Mouse (Mus musculus) retina, postnatal 7 days (tissue): ENCODE results near the gene Hacl1.

Experiments
- DNase-seq: peaks from one replicate; pipeline ENCODE4 v3.0.0-alpha.2; 2012; ENCODE audit warnings: low read depth, low spot score

Gene Hacl1

GRCm38 (mm10) chr14:31576846-31577697 lies 64.0 kb downstream of the Hacl1 start:
- no peak for DNase-seq

- DNase-seq, result no peak
These were observed 65.2 kb downstream of the Hacl1 start for GRCm38 (mm10) chr14:31575866-31576265.

GRCm38 (mm10) chr14:31574903-31575665 lies 66.0 kb downstream of the Hacl1 start:
- DNase-seq, result no peak

- no peak for DNase-seq
These were observed 68.4 kb downstream of the Hacl1 start for GRCm38 (mm10) chr14:31572561-31573175.

GRCm38 (mm10) chr14:31571419-31571818 lies 69.7 kb downstream of the Hacl1 start:
- no peak for DNase-seq

- no peak for DNase-seq
These were observed 70.7 kb downstream of the Hacl1 start for GRCm38 (mm10) chr14:31570131-31570951.

GRCm38 (mm10) chr14:31569151-31569631 lies 71.9 kb downstream of the Hacl1 start:
- no peak for DNase-seq

- no peak for DNase-seq
These were observed 75.4 kb downstream of the Hacl1 start for GRCm38 (mm10) chr14:31565478-31566212.

- no peak for DNase-seq
These were observed 76.5 kb downstream of the Hacl1 start for GRCm38 (mm10) chr14:31564452-31565179.

- DNase-seq, result no peak
These were observed 80.2 kb downstream of the Hacl1 start for GRCm38 (mm10) chr14:31560886-31561285.

- no peak for DNase-seq
These were observed 81.9 kb downstream of the Hacl1 start for GRCm38 (mm10) chr14:31559216-31559615.

GRCm38 (mm10) chr14:31557784-31558183 lies 83.3 kb downstream of the Hacl1 start:
- no peak for DNase-seq

GRCm38 (mm10) chr14:31557273-31557672 lies 83.8 kb downstream of the Hacl1 start:
- DNase-seq, result no peak

- no peak for DNase-seq
These were observed 84.4 kb downstream of the Hacl1 start for GRCm38 (mm10) chr14:31556526-31557260.

- no peak for DNase-seq
These were observed 85.1 kb downstream of the Hacl1 start for GRCm38 (mm10) chr14:31555963-31556434.

- no peak for DNase-seq
These were observed 86.1 kb downstream of the Hacl1 start for GRCm38 (mm10) chr14:31555021-31555420.
